Mouse (Mus musculus) layer of hippocampus, postnatal 10 days (tissue): Measurements from ENCODE around the gene Slc5a5. TPM values are rescaled to one million over a fixed set of nuclear protein-coding genes. Genes with fewer than 3 reads are reported as not detected.

Experiments
- DNase-seq, 2 experiments: peaks; one replicate each; pipeline ENCODE4 v3.0.0; 2021; ENCODE audit warnings: low spot score in 2 of 2
- total RNA-seq, 2 experiments: library from RNA; stranded (reverse); gene quantifications; 2 replicates each; pipeline ENCODE4 v1.2.3; 2021

Gene Slc5a5
- total RNA-seq, 2 experiments from 2014 or later, result 5.2 to 6.9 TPM

DNA sequence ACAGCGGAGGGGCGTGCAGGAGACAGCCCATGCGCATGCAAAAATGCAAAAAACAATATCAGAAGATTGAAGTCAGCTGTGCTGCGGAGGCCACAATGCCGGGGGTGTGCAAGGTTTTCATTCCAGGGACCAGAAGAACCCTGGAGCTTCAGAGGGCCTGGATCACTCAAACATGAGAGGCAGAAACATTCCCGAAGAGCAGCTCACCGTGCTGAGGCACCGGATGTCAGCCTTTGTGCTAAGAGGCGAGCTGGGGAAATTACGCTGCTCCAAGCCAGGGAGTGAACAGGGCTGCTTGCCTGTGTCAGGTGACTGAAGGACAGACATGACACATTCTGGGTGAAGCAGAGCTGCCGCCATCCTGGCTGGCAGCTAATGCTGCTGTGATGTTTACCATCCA lies 12.0 kb downstream of the Slc5a5 start:
- DNase-seq, result peak; percentile 16 to 26

DNA sequence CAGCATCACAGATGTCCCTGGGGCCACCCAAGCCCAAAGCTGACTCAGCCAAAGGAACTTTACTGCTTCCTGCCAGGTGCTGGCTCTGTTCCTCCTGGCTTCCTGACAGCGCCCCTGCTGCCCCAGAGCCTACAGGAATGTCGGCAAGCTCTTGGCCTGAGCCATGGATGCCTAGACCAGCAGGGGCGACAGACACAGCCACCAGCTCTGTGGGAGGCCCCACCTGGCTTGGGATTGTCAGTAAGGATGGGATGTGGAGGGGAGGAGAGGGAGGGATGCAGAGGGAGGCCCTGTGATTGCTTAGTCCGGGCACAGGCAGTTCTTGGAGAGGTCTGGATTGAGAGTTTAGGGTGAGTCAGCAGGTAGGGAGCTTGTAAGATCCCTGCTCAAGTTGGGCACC lies 12.4 kb downstream of the Slc5a5 start:
- peak; percentile 60 to 64 for DNase-seq

DNA sequence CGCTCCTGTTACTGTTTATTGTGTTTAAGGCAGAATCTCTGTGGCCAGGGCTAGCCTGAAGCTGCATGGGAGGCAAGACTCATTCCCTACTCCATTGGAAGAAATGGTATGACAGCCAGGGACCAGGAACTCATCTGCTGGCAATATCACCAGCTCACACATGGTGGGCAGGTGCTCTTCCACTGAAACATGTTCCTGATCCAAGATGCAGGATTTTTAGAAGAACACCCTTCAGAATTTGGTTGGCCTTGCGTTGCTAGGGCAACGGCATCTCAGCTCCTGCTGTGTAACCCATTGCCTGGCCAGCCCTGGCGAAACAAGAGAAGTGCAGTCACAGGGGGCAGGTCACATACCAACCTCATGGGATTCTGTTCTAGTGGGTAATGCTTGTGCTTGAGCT lies 13.1 kb downstream of the Slc5a5 start:
- peak in 1 of 2 experiments; percentile 13 for DNase-seq

DNA sequence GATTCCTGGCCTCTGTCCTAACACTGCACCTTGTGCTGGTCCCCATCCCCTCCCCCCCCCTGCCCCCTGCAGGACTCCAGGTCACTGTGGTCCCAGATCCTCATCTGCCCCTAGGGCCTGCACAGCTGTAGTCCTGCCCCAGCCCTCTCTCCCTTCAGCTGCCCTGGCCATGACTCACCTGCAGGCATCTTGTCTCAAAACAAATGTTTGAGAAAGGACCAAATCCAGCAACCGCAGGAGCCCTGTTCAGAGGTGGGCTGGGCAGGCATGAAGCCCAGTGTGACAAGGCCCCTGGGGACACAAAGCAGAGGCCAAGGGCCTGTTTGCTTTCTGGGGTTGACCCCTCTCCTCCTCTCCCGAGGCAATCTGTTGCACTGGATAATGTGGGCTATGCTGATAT lies 14.4 kb downstream of the Slc5a5 start:
- DNase-seq, result no peak

DNA sequence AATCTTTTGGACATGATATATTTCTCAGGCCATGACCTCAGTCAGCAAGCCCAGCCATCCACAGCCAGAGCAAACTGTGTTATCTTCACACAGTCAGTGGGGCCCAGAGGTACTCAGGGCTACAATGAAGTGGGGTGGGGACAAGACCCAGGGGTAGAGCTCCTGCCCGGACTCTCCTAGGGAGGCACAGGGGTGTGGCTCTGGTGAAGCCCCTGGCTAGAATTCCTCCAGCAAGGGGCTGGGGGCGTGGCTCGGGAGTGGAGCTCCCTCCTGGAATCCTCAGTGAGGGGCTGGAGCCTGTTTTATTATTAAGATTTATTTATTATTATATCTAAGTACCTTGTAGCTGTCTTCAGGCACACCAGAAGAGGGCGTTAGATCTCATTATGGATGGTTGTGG lies 16.2 kb downstream of the Slc5a5 start:
- no peak for DNase-seq

DNA sequence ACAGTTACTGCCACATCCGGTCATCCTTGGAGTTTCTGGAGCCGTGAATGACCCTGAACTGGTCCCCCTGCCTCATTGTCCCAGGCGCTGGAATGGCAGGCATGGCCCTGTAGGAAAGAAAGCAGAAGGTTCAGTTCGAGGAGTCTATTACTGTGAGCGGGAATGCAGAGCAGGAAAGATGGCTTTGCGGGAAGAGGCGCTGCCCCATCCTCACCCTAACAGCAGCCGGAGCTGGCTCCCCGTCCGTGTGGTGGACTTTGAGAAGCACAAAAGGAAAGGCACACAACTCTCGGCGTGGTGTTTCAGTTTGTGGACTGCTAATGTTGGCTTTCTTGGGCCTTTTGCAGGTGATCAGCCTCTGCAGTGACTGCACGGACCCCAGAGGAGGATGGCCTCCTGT lies 18.1 kb downstream of the Slc5a5 start:
- DNase-seq, result no peak

DNA sequence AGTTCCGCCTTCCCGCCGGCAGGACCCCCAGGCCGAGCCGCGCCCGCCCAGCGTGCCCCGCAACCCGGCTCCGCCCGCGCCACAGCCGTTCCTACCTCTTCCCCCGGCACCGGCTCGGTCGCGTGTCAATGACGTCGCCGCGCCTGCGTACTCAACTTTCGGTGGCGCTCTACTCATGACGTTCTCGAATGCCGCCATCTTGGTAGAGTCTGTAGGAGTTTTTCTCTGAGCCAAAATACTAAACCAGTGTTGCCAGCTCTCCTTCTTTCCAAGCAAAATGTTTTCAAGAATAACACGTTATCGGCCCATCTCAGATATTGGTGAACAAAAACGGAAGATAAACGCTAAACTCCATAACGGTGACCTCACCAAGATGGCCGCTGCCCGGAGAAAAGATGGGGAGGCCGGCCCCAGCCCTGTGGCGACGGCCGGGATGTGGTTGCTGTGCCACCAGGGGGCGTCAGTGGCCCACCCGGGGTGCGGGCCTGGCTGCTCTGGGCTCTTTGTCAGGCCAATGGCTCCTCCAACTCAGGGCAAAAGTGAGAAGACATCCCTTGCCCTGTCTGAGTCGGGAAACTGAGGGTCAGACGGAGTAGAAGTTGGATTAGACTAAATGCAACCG lies 19.1 kb downstream of the Slc5a5 start, which contains the start of gene Ccdc124:
TSS of gene Ccdc124 (minus strand) at position 572 of the 622 bp plus-strand sequence.
- DNase-seq, result peak; percentile 96 to 97

DNA sequence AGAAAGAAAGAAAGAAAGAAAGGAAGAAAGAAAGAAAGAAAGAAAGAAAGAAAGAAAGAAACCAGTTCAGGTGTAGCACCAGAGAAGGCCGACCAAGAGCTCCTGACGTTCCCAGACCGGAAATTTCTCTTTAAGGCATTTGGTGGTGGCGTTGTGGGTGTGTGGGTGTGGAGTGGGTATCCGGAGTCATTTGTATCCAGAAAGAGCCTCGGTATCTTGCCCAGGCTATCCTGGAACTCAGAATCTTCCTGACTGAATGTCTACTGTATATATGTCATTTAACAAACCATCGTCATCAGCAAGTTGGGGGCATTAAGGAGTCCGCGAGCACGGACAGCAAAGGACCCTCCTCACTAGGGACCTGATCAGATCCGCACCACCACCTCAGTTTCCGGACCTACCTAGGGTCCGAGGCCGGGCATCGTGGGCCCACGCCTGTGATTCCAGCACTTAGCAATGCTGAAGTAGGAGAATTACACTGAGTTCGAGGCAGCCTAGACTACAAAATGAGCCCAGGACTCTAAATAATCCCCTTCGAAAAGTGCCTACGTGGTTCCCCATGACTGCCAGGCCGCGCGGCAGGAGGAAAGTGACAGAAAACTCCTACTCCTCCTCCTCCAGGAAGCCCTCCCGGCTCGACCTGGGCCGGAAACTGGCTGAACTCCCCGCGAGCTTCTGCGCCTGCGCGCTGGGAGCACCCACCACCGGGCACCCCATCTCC lies 19.8 kb downstream of the Slc5a5 start:
- DNase-seq, result no peak

DNA sequence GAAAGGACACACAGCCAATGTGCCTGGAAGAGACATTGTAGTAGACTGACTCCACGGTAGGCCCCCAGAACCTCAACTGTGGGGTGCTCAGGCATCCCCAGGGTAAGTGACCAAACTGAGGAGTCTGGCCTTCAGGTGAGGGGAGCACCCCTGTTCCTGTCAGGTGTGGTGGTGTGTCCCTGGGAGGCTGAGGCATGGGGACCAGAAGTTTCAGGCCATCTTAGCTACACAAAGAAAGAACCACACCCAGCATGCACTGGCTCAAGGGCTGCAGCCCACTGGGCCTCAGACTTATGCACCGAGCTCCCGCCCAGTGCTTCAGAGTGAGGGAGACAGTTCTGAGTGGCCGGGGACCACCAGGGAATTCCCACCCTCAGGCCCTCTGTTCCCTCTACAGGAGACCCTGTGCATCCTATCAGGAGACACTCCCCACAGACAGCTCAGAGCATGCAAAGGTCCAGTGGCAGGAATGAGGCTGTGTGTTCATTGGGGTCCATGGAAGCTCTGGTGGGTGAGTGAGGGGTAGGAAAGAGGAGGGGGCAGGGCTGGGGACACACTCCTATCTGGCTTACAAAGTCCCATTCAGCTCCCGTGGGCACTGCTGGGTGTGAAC lies 21.3 kb downstream of the Slc5a5 start:
- DNase-seq, result no peak

DNA sequence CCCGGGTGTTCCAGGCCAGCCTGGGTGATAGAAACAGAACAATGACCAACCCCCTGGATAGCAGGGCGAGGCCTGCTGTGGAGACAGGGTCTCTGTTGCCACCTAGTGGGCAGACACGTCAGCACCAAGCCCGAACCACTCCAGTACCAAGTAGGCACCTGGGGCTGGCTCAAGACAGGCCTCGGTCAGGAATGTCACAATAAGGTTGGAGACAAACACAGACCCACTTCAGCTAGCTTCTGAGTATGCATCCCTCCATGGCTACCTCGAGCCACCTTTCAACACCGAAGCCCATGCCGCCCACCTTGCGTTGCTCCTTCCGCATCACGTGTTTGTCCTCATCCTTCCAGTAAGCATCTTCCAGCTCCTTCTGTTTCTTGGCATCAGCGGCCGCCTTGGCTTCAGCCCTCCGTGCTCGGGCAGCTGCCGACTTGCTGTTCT lies 22.9 kb downstream of the Slc5a5 start:
- DNase-seq, result peak; percentile 77 to 82

DNA sequence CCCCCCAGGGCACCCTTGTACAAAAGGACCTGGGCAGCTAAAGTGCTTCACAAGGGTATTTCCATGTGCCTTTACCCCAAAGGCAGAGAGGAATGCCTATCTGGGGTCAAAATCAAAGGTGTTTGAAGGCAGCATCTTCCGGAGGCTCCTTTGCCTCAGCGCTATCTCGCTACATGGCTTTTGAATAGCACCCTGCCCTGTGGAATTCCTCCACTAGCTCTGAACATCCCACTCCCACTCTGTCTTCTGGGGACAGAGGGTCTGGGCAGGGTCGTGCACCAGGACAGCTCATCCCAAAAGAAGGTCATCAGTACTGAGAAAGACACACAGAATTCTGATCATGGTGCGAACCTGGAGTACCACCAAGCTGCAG lies 23.4 kb downstream of the Slc5a5 start:
- DNase-seq, result no peak

DNA sequence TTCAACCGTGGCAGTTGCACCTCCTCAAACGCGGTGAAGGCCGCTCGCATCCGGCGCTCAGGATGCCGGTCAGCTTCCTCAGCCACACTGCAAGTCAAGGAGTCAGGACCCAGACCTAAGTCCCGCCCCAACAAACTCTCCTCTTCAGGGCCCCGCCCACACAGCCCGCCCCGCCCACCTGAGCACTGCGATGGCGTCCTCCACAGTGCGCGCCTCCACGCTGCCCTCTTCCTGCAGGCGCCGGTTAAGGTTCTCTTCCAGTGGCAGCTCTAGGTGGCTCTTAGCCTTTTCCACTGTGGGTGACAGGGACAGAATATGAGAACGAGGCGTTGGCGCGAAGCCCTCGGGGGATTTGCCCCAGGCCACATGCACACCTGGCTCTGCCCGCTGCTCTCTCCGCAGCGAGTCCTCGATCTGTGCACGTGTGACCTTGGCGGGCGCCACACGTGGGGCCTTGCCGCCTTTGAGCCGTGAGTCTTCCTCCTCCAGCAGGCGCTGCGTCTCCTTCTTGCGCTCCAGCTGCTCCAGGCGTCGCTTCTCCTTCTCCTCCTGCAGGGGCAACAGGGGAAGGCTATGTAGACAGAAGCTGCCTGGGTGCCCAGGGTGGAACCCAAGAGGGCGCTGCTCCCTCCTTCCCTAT lies 23.9 kb downstream of the Slc5a5 start:
- DNase-seq, result peak in 1 of 2 experiments; percentile 35

DNA sequence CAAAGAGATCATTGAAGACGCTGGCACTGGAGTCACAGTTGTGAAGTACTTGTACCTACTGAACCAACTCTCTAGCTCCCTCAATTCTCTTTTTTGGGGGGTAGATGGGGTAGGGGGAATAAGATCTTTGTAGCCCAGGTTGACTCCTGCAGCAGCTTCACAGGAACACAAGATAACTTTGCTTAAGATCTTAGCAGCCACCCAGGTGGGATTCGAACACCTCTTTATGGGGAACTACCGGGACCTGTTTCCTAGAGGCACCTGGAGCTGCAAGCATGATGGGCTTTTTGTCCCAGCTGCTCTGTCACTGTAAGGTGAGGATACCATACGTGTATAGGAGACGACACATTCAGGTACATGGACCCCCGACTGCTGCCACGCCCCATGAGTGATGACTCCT lies 26.0 kb downstream of the Slc5a5 start:
- no peak for DNase-seq

DNA sequence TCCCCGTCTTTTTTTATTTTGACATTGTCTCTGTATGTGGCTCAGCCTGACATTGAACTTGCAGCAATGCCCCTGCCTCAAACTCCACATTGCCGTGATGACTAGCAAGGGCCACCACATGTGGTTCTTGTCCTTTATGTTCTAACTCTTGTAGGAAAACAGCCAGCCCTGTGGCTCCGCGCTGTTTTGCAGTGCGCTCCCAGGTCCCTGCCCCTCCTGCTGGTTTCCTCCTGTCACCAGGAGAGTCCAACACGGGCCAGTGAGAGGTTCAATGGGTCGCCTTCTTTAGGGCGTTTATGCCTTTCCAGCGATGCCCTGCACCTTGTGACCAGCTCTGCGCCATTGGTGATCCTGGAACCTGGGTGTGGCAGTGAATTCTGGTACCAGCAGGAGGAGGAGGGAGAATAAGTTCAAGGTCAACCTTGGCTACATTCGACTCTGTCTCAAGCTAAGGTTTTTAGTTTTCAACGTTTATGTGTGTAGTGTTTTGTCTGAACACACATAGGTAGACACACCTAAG lies 26.5 kb downstream of the Slc5a5 start:
- DNase-seq, result peak in 1 of 2 experiments; percentile 34

DNA sequence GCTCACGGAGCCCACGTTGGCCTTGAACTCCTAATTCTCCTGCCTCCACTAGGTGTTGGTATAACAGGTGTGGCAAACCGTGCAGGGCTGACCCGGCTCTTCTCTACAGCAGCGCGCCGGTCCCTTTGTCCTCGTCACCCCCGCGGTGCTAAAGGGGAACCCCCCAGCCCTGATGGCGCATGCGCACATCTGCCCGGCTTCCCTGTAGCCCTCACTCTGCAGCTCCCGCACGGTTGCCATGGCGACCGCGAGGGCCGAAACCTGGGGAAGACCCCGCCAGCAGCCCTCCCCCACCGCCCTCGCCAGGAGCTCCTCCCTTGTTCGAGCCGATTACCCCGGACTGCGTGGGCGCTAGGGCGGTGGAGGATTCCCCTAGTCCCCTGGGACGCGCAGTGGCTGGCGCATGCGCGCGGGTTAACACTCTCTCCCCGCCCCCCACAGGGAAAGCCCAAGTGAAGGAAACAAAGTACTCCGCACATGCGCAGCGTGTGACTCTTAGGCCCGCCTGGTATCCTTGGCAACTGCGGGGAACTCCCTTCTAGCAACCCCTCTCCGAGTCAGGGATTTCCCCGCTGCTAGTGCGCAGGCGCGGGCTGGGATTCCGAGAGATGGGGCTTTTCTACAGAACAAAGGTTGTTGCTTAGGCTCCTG lies 27.1 kb downstream of the Slc5a5 start:
- peak; percentile 99 to 100 for DNase-seq

DNA sequence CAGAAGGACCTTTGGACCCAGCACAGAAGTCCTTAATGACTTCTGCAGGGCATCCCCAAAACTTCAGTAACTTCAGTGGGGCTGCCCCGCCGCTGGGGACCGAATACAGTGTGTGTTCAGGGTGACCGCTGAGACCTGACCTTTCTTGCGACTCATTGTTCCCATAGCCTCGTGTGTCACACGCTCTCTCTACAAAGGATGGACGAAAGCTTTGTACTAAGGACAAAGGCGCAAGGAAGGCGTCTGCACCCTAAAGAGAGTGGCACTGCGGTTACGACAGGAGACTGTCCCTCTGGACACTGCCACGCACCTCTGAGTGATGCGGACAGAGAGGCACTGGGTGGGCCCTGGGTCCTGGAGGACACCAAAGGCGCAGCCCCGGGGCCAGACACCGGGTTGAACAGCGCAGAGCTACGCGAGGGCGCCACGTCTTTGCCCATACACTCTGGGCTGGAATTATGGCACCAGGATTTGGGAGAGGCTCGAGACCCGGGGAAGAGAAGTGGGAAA lies 27.8 kb downstream of the Slc5a5 start:
- no peak for DNase-seq

DNA sequence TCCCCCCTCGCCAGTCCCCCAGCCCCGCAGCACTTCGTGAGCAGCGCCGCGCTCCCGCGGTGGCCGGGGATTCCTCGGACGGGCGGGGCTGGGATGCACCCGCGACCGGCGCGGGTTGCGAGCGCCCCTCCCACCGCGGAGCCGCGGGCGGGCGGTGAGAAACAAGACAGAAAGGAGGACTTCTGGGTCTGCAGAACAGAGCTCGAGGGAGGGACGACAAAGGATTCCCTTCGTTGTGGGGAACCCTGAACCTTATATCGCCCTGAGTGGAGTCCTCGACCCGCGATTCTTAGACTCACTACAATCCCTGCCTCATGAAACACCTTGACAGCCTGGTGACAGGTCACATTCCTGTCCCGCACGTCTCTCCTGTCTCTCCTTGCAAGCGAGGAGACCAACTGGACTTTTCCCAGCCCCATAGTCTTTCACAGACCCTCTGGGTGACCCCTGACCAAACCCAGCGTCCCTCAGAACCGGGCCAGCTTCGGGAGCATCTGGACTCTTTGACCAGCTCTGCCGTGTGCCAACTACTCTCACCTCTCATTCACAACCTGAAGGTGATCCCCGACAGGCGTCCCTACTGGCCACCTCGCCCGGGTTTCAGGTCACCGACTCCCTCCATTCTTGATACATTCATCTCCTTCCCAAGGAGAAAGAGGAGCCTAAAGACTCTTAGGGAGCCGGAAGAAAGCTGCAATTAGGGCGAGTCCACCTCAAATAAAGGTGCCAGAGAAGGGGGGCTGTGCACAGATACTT lies 28.4 kb downstream of the Slc5a5 start:
- DNase-seq, result no peak

DNA sequence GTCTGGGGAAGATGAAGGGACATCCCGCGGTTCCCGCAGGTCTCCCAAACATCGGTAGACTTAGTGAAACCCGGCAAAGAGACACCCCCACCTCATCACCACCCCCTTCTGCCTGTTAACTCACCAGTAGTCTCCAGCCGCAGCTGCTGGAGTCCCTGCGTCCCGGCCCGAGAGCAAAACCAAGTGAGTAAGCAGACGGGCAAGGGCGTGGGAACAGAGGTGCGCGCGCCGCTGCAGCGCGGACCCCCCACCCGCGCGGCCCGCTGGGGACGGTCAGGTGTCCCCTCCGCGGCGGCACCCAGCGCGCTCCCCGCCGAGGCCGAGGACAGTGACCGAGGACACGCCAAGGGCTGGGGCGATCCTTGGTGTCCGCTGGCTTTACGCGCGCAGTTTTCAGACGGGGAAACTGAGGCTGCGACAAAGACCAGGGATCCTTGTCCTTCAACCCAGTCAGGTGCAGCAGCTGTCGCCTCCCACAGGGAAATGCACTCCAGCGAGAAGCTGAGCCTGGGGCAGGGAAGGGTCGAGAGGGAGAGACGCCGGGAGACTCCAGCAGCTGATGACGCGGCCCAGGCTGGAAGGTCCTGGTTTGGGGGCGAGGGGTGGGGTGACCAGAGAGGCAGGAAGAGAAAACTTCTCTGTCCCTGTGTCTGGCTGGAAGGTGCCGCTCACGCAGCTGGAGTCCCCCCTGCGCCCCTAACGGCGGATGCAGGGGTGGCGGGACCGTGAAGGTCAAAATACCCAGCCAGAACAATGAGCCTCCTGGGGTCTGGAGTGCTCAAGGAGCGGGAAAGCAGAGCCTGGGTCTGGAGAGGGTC lies 29.5 kb downstream of the Slc5a5 start, which contains the start of gene Kcnn1:
TSS of gene Kcnn1 (minus strand) at position 435 of the 818 bp plus-strand sequence.
- DNase-seq, result no peak

DNA sequence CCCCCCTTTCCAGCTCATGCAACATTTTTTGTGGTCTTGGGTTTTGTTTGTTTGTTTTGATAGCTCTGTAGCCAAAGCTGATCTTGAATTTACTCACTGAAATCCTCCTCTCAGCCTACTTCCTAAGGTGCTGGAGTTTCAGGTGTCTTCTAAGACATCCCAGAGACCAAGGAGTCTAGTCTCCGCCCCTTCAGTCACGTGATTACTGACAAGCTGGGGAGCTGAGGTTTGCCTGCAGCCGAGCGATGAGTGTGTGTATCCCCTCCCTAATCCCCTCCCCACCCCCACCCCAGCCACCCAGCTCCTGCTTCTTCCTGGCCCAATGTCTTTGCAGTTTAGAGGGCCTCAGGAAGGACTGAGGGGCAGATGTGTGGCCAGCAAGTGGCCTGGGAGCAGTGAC lies 35.0 kb downstream of the Slc5a5 start:
- DNase-seq, result no peak
